Mouse (Mus musculus): ENCODE results near the gene Iqgap1. TPM values are rescaled to one million over a fixed set of nuclear protein-coding genes. Genes with fewer than 3 reads are reported as not detected.

The Iqgap1 gene
- polyA plus RNA-seq, 1 experiment from 2014 or later = 92.3 TPM

- H3K4me2 ChIP-seq = no peak overlapping the region
- ATAC-seq (ENCODE audit: insufficient read depth) (no peak), DNase-seq (no peak)
- 63% methylated on average over 6 of the region's 6 CpGs for WGBS
- H3K27me3 ChIP-seq (ENCODE audit: insufficient read depth, low read length) = no peaks in the 10 kb centered on the region
- no peak overlapping the region for H3K4me3 ChIP-seq (ENCODE audit: low read depth, low read length)
- no peaks in the 10 kb centered on the region for H3K4me1 ChIP-seq (ENCODE audit: insufficient read depth)
- no peak for TF ChIP-seq CTCF (IDR thresholded peaks at IDR 0.05; ENCODE audit: low read depth)
- no peak overlapping the region for H3K27ac ChIP-seq (ENCODE audit: low read depth)
- H3K36me3 ChIP-seq (ENCODE audit: insufficient read depth) = no peaks in the 10 kb centered on the region
- H3K9ac ChIP-seq = no peak overlapping the region
- H3K9me3 ChIP-seq (ENCODE audit: low read depth, low read length) = no peaks in the 10 kb centered on the region
These were observed 123.3 kb downstream of the Iqgap1 start for GRCm38 (mm10) chr7:80702510-80702909.

DNA sequence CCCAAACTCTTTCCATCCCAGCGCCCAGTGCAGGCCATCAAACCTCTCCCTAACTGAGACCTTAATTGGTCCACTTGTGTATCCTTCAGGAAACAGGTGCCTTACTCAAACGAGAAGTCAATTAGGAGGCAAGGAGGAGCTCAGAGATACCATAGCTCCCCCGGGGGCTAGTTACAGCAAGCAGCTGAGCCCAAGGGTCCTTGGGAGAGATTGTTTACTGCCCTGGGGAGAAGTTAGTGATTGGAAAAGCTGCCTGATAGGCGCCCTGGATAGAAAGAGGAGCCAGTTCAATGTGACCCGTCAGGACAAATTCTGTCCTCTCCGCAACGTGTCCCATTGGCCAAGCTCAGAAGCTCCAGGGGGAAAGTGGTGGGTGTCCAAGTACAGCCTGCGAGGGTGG, 126.1 kb downstream of the Iqgap1 start:
- Histone ChIP-seq H3K9me3 (ENCODE audit: low read depth, low read length) (no peaks in the 10 kb centered on the region), H3K4me1 (ENCODE audit: insufficient read depth) (no peaks in the 10 kb centered on the region), H3K9ac (no peak overlapping the region), H3K4me3 (ENCODE audit: low read depth, low read length) (no peak overlapping the region), H3K36me3 (ENCODE audit: insufficient read depth) (no peaks in the 10 kb centered on the region), H3K4me2 (no peak overlapping the region), H3K27me3 (ENCODE audit: insufficient read depth, low read length) (no peaks in the 10 kb centered on the region), H3K27ac (ENCODE audit: low read depth) (no peak overlapping the region)
- TF ChIP-seq CTCF (IDR thresholded peaks at IDR 0.05; ENCODE audit: low read depth) = no peak
- DNase-seq = no peak
- WGBS = 53% methylated on average over 8 of the region's 8 CpGs
- ATAC-seq (ENCODE audit: insufficient read depth) = no peak

DNA sequence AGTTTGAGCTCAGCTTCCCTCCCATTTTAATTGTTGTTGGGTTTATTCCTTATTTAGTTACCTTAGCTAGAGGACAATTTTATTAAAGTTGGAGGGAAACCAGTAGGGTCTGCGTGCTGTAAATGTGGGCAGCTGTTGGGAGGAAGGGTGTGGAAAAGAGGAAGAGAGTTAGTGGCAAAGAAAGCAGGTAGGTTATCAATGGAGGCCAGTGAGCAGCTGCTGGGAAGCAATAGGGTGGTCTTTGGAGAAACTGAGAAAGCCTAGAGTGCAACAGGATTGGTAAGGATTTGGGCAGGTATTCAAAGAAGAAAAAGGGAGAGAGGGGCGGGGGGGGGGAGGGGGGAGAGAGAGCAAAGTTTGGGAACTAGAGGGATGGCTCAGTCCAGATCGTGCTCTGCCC, 126.8 kb downstream of the Iqgap1 start:
- Histone ChIP-seq H3K4me3 (ENCODE audit: low read depth, low read length) (no peak overlapping the region), H3K9ac (no peak overlapping the region), H3K4me1 (ENCODE audit: insufficient read depth) (no peaks in the 10 kb centered on the region), H3K4me2 (no peak overlapping the region), H3K9me3 (ENCODE audit: low read depth, low read length) (no peaks in the 10 kb centered on the region), H3K27me3 (ENCODE audit: insufficient read depth, low read length) (no peaks in the 10 kb centered on the region), H3K36me3 (ENCODE audit: insufficient read depth) (no peaks in the 10 kb centered on the region), H3K27ac (ENCODE audit: low read depth) (no peak overlapping the region)
- DNase-seq = no peak
- no peak for ATAC-seq (ENCODE audit: insufficient read depth)
- WGBS = 64% methylated on average over 2 of the region's 3 CpGs
- no peak for TF ChIP-seq CTCF (IDR thresholded peaks at IDR 0.05; ENCODE audit: low read depth)

GRCm38 (mm10) chr7:80697859-80698258, 127.9 kb downstream of the Iqgap1 start:
- H3K27ac ChIP-seq (ENCODE audit: low read depth) = no peak overlapping the region
- no peaks in the 10 kb centered on the region for H3K9me3 ChIP-seq (ENCODE audit: low read depth, low read length)
- H3K9ac ChIP-seq = no peak overlapping the region
- no peaks in the 10 kb centered on the region for H3K36me3 ChIP-seq (ENCODE audit: insufficient read depth)
- H3K4me1 ChIP-seq (ENCODE audit: insufficient read depth) = no peaks in the 10 kb centered on the region
- DNase-seq (no peak), ATAC-seq (ENCODE audit: insufficient read depth) (no peak)
- H3K4me2 ChIP-seq = no peak overlapping the region
- TF ChIP-seq CTCF (IDR thresholded peaks at IDR 0.05; ENCODE audit: low read depth) = no peak
- no peak overlapping the region for H3K4me3 ChIP-seq (ENCODE audit: low read depth, low read length)
- no peaks in the 10 kb centered on the region for H3K27me3 ChIP-seq (ENCODE audit: insufficient read depth, low read length)
- WGBS = 59% methylated on average over 5 of the region's 5 CpGs

DNA sequence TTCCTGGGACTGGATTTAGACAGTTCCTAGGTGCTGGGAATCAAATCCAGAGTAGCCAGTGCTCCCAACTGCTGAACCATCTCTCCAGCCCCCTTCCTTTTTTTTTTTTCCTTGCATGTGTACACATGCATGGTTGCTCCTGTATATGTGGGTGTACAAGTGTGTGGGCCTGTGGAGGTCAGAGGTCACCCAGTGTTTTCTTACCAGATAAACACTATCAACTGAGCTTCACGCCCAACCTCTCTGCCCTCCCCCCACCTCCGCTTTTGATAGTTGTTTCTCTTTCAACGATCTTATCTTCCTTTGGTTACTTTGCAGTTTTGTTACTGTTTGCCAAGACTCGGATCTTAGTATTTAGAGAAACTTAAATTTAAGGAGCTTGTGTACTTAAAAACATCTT, 128.9 kb downstream of the Iqgap1 start:
- no peak for TF ChIP-seq CTCF (IDR thresholded peaks at IDR 0.05; ENCODE audit: low read depth)

DNA sequence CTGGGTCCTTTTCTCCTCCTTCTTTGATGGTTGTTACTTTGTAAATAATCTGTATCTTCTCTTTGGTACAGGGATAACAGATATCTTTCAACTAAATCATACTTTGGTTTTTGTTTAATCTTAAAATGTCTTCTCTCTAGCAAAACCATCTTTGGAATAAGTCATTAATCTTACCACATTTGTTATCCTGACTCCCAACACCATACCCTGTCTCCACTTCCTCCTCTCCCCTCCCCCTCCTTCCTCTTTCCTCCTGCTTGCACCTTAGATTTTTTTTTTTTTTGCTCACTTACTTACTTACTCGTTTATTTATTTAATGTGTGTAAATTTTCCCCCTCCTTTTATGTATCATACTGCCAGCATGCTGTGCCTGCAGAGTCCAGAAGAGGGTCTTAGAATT, 129.4 kb downstream of the Iqgap1 start:
- Histone ChIP-seq H3K27ac (ENCODE audit: low read depth) (no peak overlapping the region), H3K27me3 (ENCODE audit: insufficient read depth, low read length) (no peaks in the 10 kb centered on the region), H3K4me3 (ENCODE audit: low read depth, low read length) (no peak overlapping the region), H3K4me1 (ENCODE audit: insufficient read depth) (no peaks in the 10 kb centered on the region), H3K9me3 (ENCODE audit: low read depth, low read length) (no peaks in the 10 kb centered on the region), H3K4me2 (no peak overlapping the region), H3K36me3 (ENCODE audit: insufficient read depth) (no peaks in the 10 kb centered on the region), H3K9ac (no peak overlapping the region)
- no peak for ATAC-seq (ENCODE audit: insufficient read depth)
- no peak for TF ChIP-seq CTCF (IDR thresholded peaks at IDR 0.05; ENCODE audit: low read depth)
- 37% methylated on average over 1 of the region's 1 CpGs for WGBS
- DNase-seq = no peak

More for the DNA sequence above, 128.9 kb downstream of the Iqgap1 start:
- H3K27me3 ChIP-seq (ENCODE audit: insufficient read depth, low read length) = no peaks in the 10 kb centered on the region
- DNase-seq = no peak
- H3K4me1 ChIP-seq (ENCODE audit: insufficient read depth) = no peaks in the 10 kb centered on the region
- no peak overlapping the region for H3K4me2 ChIP-seq
- ATAC-seq (ENCODE audit: insufficient read depth) = no peak
- H3K9me3 ChIP-seq (ENCODE audit: low read depth, low read length) = no peaks in the 10 kb centered on the region
- 27% methylated on average over 4 of the region's 4 CpGs for WGBS
- H3K9ac ChIP-seq = no peak overlapping the region
- no peak overlapping the region for H3K27ac ChIP-seq (ENCODE audit: low read depth)
- H3K36me3 ChIP-seq (ENCODE audit: insufficient read depth) = no peaks in the 10 kb centered on the region
- H3K4me3 ChIP-seq (ENCODE audit: low read depth, low read length) = no peak overlapping the region

GRCm38 (mm10) chr7:80692472-80692871, 133.3 kb downstream of the Iqgap1 start:
- H3K36me3 ChIP-seq (ENCODE audit: insufficient read depth) = no peaks in the 10 kb centered on the region
- H3K27me3 ChIP-seq (ENCODE audit: insufficient read depth, low read length) = no peaks in the 10 kb centered on the region
- DNase-seq (no peak), ATAC-seq (ENCODE audit: insufficient read depth) (no peak)
- H3K4me2 ChIP-seq = no peak overlapping the region
- H3K4me3 ChIP-seq (ENCODE audit: low read depth, low read length) = no peak overlapping the region
- no peak for TF ChIP-seq CTCF (IDR thresholded peaks at IDR 0.05; ENCODE audit: low read depth)
- 87% methylated on average over 9 of the region's 9 CpGs for WGBS
- no peak overlapping the region for H3K27ac ChIP-seq (ENCODE audit: low read depth)
- H3K9ac ChIP-seq = no peak overlapping the region
- no peaks in the 10 kb centered on the region for H3K4me1 ChIP-seq (ENCODE audit: insufficient read depth)
- no peaks in the 10 kb centered on the region for H3K9me3 ChIP-seq (ENCODE audit: low read depth, low read length)

DNA sequence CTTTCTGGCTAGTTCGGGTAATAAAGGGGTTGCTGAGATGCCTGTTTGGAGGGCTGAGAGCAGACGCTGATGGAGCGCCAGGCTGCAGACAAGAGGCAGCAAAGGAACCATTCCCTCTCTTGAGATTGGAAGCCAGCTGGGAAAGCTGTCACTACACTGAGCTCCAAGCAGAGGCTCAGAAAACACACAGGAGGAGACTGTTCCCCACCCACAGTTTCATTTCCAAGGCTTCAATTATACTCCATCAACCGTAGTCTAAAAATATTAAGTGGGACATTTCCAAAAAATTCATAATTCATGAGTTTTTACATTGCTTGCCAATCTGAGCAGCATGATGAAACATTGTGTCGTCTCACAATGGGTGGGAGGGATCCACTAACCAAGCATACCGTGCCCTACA, 134.6 kb downstream of the Iqgap1 start:
- no peaks in the 10 kb centered on the region for H3K36me3 ChIP-seq (ENCODE audit: insufficient read depth)
- no peak for ATAC-seq (ENCODE audit: insufficient read depth)
- no peak for DNase-seq
- TF ChIP-seq CTCF (IDR thresholded peaks at IDR 0.05; ENCODE audit: low read depth) = no peak
- no peaks in the 10 kb centered on the region for H3K4me1 ChIP-seq (ENCODE audit: insufficient read depth)
- no peak overlapping the region for H3K4me2 ChIP-seq
- no peak overlapping the region for H3K4me3 ChIP-seq (ENCODE audit: low read depth, low read length)
- H3K9ac ChIP-seq = no peak overlapping the region
- no peak overlapping the region for H3K27ac ChIP-seq (ENCODE audit: low read depth)
- WGBS = 63% methylated on average over 6 of the region's 6 CpGs
- no peaks in the 10 kb centered on the region for H3K9me3 ChIP-seq (ENCODE audit: low read depth, low read length)
- no peaks in the 10 kb centered on the region for H3K27me3 ChIP-seq (ENCODE audit: insufficient read depth, low read length)
